In the genomic region with DNA sequence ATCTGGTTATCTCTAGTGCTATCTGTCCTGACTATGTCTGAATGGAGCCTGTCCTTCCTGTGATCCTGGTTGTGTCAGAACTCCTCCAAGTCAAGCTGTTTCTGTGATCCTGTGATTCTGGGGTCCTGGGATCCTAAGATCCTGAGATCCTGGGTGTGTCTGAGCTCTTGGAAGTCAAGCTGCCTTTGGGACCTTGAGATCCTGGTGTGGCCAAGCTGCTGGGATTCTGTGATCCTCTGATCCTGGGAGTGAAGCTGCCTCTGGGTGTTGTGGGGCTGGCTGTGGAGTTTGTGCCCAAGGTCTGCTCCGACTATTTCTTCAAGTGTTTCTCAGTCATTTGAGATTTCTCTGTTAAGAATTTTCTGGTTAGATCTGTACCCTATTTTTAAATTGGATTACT, we compare ENCODE assay signal across 16 mouse cellular contexts.
"Had no signal": no experiment of that assay in that cellular context is flagged by ENCODE, and none has a peak within 500 bp of the region (broad histone marks: within the 10 kb centered on the region; RNA-seq: fewer than 3 reads in every experiment).

No protein-coding gene starts in this region.

- H3K27ac ChIP-seq: neural tube, embryonic 13.5 days; neural tube, embryonic 15.5 days; stomach, embryonic 15.5 days; stomach, postnatal 0 days had no signal

- H3K4me1 ChIP-seq: neural tube, embryonic 13.5 days; neural tube, embryonic 15.5 days; stomach, embryonic 15.5 days had no signal

- H3K36me3 ChIP-seq: neural tube, embryonic 13.5 days; neural tube, embryonic 15.5 days; stomach, embryonic 15.5 days had no signal

- DNase-seq: retina, postnatal 1 day; right cerebral cortex, adult 18-20 months; right cerebral cortex, postnatal 14 days; right cerebral cortex, postnatal 25 days; right cerebral cortex, postnatal 4 days; spleen, adult 18-20 months; thymus, adult 18-20 months; thymus, adult 2 months; thymus, postnatal 14 days; thymus, postnatal 25 days; thymus, postnatal 36 days; thymus, postnatal 4 days had no signal

- H3K9me3 ChIP-seq: neural tube, embryonic 13.5 days; neural tube, embryonic 15.5 days; stomach, embryonic 15.5 days had no signal

- H3K27me3 ChIP-seq: neural tube, embryonic 13.5 days; neural tube, embryonic 15.5 days; stomach, embryonic 15.5 days had no signal

- H3K4me3 ChIP-seq: neural tube, embryonic 13.5 days; neural tube, embryonic 15.5 days; stomach, embryonic 15.5 days had no signal

- H3K9ac ChIP-seq: neural tube, embryonic 13.5 days; neural tube, embryonic 15.5 days; stomach, embryonic 15.5 days had no signal
